Mouse (Mus musculus) testis, adult 2 months (tissue): Measurements from ENCODE around the gene Snx9.

ENCODE experiments used
- CTCF ChIP-seq: fragments of 200-500 bp; IDR thresholded peaks from 2 replicates; pipeline ENCODE4 v1.5.1; 2012; ENCODE audit warnings: low read depth, mild to moderate bottlenecking, inconsistent platforms, low read length, moderate library complexity; ENCODE audit not compliant: control insufficient read depth, insufficient read depth, insufficient replicate concordance
- POLR2A ChIP-seq: fragments of 200-500 bp; IDR thresholded peaks from 2 replicates; pipeline ENCODE4 v1.6.1; 2012; ENCODE audit warnings: low read depth, mild to moderate bottlenecking, inconsistent platforms, low read length, moderate library complexity; ENCODE audit not compliant: control insufficient read depth

GRCm38 (mm10) chr17:5830832-5831231 lies 10.3 kb upstream of the Snx9 start:
- no peak for TF ChIP-seq CTCF
- TF ChIP-seq POLR2A, result no peak
